Mouse (Mus musculus) erythroblast, embryonic 14.5 days (primary cell): Measurements from ENCODE around the gene Ttc39a.

ENCODE experiments used
- GATA1 ChIP-seq: IDR thresholded peaks from 2 replicates; pipeline ENCODE4 v1.6.1; 2012; ENCODE audit warnings: low read length, inconsistent platforms, mixed read lengths
- TAL1 ChIP-seq: IDR thresholded peaks from 3 replicates; pipeline ENCODE4 v1.6.1; 2012; ENCODE audit warnings: low read length, inconsistent platforms, mixed read lengths

DNA sequence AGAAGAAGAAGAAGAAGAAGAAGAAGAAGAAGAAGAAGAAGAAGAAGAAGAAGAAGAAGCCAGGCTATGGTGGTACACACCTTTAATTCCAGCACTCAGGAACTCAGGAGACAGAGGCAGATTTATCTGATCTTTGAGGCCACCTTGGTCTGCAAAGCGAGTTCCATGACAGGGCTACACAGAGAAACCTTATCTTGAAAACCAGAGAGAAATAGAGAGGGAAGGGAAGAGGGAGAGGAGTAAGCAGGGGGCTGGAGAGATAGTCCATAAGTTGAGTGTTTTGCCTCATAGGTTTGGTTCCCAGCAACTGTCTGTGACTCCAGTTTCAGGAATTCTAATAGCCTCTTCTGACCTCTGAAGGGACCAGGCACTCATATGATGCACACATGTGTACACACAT, 82.4 kb downstream of the Ttc39a start:
- 0 out of 3 replicates have a peak, but pooled peaks have one; percentile 13 for TF ChIP-seq TAL1
- TF ChIP-seq GATA1: no peak
